Mouse (Mus musculus) olfactory bulb, adult 2 months (tissue): ENCODE data around the gene Taok1. TPM values are rescaled to one million over a fixed set of nuclear protein-coding genes. Genes with fewer than 3 reads are reported as not detected.
"Not testable (repeated sequence)": the region's sequence is repeated elsewhere in the genome, so short reads cannot be mapped to it uniquely, and the experiment has no call there.

Experiments
- H3K27ac ChIP-seq: fragments of 200-500 bp; 2 replicates; pipeline ENCODE4 v1.5.1; 2012; ENCODE audit warnings: low read depth, low read length; ENCODE audit not compliant: insufficient read depth
- H3K4me1 ChIP-seq: fragments of 200-500 bp; 2 replicates; pipeline ENCODE4 v1.6.1; 2012; ENCODE audit warnings: low read length; ENCODE audit not compliant: control insufficient read depth, insufficient read depth
- H3K4me3 ChIP-seq: fragments of 200-500 bp; 2 replicates; pipeline ENCODE4 v1.5.1; 2012; ENCODE audit warnings: mild to moderate bottlenecking, low read depth, low read length, moderate library complexity; ENCODE audit not compliant: insufficient read depth
- CTCF ChIP-seq: fragments of 200-500 bp; IDR thresholded peaks from 2 replicates; pipeline ENCODE4 v1.5.1; 2012; ENCODE audit warnings: low read depth, mild to moderate bottlenecking, low read length, moderate library complexity; ENCODE audit not compliant: insufficient read depth
- POLR2A ChIP-seq: fragments of 200-500 bp; IDR thresholded peaks from 2 replicates; pipeline ENCODE4 v1.6.1; 2012; ENCODE audit warnings: mild to moderate bottlenecking, low read depth, low read length, moderate library complexity; ENCODE audit not compliant: insufficient read depth
- WGBS: fragments of 180-500 bp; shearing (Covaris S2); methylation state at CpG from one replicate; pipeline ENCODE4 v1.1.7; 2018; 5-methylcytosine and 5-hydroxymethylcytosine counted together
- polyA plus RNA-seq: library from polyadenylated mRNA; stranded (reverse); fragments of >200 nt; gene quantifications from 2 replicates; pipeline ENCODE4 v1.2.4, GENCODE M21; 2012; ENCODE audit warnings: low replicate concordance; ENCODE audit not compliant: missing spikeins, insufficient read depth, insufficient read length

The Taok1 gene
- polyA plus RNA-seq, 1 experiment, result 34.1 TPM

DNA sequence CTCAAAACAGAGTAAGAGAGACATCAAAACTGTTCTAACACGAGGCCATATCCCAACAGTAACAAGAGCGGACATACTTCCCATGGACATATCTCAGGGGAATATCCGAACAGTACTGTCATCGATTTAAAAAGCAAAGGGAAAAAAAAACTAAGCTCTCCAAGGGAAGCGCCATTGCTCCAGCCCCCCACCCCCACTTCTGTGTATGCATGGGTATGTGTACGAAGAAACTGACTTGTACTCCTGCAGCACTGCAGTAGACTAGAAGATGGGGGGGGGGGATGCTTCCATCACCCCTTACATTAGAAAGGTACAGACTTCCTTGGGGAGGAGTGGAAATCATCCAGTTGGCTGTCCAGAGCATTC, 1.2 kb downstream of the Taok1 start:
- no peak overlapping the region for H3K27ac ChIP-seq
- TF ChIP-seq CTCF (no peak), POLR2A (no peak)
- WGBS, result 2% methylated on average over 6 of the region's 6 CpGs
- H3K4me1 ChIP-seq, result peaks cover 2% of the 10 kb centered on the region; the same call in 1 of the 2 replicates
- peak overlapping the region; percentile 86 for H3K4me3 ChIP-seq

DNA sequence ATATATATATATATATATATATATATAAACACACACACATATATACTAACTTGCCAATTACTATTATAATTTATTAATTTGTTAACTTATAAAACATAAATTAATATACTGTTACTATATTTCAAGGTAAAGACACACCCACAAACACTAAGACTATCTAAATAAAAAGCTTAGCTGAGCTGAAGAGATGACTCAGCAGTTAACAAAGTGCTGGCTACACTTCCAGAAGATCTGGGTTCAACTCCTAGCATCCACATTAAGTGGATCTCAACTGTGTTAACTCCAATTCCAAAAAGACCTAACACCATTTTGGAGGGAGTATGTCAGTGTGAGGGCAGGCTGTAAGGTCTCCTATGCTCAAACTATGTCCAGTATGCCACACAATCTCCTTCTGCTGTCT, 10.3 kb downstream of the Taok1 start:
- Histone ChIP-seq H3K4me3 (no peak overlapping the region), H3K27ac (no peak overlapping the region), H3K4me1 (peaks cover 2% of the 10 kb centered on the region; the same call in 1 of the 2 replicates)
- TF ChIP-seq CTCF (no peak), POLR2A (no peak)

DNA sequence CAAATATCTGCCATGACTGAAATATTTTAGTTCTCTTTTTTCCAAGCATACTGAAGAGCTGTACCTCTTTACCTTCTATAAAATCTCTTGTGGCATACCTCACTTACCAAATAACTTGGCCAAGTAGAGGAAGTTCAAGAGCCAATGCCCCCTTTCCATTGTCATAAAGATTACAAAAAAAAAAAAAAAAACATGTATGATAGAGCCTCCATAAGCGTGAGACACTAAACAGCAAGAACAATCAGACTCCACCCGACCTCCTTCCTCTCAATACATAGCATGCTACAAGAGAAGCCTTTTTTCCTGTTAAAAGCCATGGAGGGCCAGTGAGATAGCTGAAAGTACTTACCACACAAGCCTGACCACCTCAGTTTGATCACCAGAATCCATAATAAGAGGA, 16.2 kb downstream of the Taok1 start:
- no peak overlapping the region for H3K27ac ChIP-seq
- H3K4me3 ChIP-seq, result no peak overlapping the region
- H3K4me1 ChIP-seq, result peaks cover 2% of the 10 kb centered on the region; the same call in 1 of the 2 replicates
- no peak for TF ChIP-seq POLR2A
- TF ChIP-seq CTCF, result no peak
- 88% methylated on average over 2 of the region's 2 CpGs for WGBS

DNA sequence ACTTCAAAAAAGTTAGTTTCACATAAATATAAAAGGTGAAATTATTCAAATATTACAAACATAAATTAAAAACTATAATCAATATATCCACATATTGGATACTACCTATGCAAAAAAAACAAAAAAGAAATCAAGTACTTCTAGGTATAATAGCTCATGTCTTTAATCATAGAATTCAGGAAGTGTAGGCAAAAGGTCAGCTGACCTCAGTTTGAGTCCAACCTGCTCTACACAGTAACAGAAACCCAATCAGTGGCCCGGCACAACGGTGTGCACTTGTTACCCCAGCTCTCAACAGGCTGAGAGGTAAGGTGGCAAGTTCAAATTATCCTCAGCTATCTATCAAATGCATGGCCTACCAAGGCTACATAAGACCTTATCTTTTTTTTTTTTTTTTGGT, 16.8 kb downstream of the Taok1 start:
- Histone ChIP-seq H3K27ac (no peak overlapping the region), H3K4me1 (peaks cover 2% of the 10 kb centered on the region; the same call in 1 of the 2 replicates), H3K4me3 (no peak overlapping the region)
- 95% methylated on average over 2 of the region's 2 CpGs for WGBS
- no peak for TF ChIP-seq POLR2A
- no peak for TF ChIP-seq CTCF

DNA sequence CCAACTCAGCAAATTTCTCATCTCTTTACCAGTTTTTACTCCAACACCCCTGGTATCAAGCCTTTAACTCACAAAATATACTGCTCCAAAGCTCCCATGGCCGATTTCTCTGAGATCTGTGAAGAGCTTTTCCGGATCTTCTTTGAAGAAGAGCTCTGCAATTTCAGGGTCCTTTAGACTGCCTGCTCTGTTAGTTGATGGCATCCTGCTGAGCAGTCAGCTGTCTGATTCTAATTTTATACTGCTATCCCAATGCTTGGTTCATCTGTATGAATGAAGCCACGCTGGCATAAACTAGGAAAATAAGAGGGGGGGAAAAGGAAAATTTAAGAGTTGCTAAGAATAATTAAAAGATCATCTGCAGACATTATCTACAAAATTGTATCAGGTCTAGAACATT, 22.4 kb downstream of the Taok1 start:
- Histone ChIP-seq H3K27ac (no peak overlapping the region), H3K4me3 (no peak overlapping the region), H3K4me1 (no peaks in the 10 kb centered on the region)
- WGBS, result 38% methylated on average over 3 of the region's 3 CpGs
- TF ChIP-seq CTCF (no peak), POLR2A (no peak)

DNA sequence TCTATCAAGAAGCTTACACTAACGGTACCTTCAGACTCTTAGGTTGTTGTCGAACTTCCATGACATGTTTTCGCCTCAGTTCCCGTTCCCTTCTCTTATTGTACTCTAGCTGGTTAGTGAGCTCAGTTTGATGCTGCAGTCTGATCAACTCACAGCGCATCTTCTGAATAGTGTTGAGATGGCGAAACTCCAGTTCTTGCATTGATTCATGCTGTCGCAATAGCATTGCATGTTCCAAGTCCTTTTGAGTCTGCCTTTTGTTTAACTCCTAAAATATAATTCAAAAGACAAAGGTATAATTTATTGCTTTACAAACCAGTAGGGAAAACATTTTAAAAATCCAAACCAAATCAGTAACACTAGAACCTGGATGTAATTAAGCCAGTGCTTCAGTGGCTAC, 62.4 kb downstream of the Taok1 start:
- Histone ChIP-seq H3K27ac (no peak overlapping the region), H3K4me1 (no peaks in the 10 kb centered on the region), H3K4me3 (no peak overlapping the region)
- WGBS, result 79% methylated on average over 7 of the region's 7 CpGs
- TF ChIP-seq POLR2A (no peak), CTCF (no peak)

DNA sequence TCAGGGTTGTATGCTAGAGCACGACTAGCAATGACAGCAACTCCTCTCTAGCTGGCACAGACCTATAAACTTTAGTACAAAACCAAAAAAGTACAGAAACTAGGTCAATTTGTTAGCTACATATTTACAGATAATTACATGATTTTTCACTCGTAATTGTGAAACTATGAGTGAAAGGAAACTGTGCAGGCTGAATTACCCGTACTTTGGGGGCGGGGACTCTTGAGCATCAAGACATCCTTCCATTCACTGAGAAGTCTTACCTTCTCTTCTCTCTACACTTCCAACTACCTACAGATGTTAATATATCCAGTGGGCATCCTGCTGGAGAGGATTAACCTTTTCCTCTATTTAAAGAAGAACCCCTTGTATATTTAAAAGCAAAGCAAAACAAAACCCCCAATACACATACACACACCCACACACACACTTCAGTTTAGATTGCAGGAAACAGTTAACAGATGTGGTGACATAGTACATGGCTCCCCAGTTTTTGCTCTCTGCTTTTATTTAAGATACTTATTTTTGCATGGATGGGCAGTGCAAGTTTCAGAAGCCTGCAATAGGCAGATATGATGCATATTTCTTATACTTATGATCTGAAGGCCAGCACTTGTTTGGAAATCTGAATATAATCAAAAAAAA, 75.3 kb downstream of the Taok1 start:
- no peak overlapping the region for H3K4me3 ChIP-seq
- H3K4me1 ChIP-seq, result no peaks in the 10 kb centered on the region
- H3K27ac ChIP-seq, result no peak overlapping the region
- TF ChIP-seq POLR2A, result no peak
- TF ChIP-seq CTCF, result no peak
- 72% methylated on average over 4 of the region's 4 CpGs for WGBS

DNA sequence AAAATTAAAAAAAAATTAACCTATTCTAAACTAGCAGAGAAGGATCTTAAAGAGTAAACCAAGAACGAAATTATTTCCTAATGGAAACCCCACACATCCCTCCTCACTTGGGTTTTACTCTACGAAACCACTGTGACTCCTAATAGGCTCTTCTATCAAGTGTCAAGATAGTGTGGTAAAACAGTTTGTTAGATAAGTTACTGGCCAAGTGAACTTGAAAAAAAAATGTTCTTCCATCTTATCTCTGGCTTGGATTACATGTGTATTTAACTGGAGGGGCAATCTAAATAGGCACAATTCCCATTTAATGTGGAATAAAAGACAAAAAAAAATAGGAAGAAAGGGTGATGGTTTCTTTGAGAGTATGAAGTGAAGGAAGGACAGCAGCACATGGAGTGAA, 76.8 kb downstream of the Taok1 start:
- no peak for TF ChIP-seq POLR2A
- TF ChIP-seq CTCF, result no peak
- Histone ChIP-seq H3K4me3 (no peak overlapping the region), H3K4me1 (no peaks in the 10 kb centered on the region), H3K27ac (no peak overlapping the region)
- WGBS, result 92% methylated on average over 2 of the region's 2 CpGs

DNA sequence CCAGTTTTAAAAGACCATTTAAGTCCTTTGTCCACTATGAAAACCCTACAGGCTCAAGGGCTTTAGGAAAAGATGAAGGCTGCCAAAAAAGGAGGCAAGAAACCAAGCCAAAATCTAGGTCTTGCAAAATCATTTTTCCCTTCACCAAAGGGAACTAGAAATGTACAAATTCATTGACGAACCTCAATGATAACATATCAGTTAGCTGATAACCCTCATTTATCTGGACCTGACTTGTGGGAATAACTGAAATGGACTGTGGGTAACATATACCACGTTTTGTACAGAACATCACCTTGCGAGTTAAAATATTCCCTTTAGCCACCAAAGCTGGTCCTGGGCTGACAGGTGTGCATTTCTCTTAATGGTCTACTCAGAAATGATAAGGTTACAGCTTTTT, 78.0 kb downstream of the Taok1 start:
- H3K27ac ChIP-seq, result no peak overlapping the region
- TF ChIP-seq POLR2A, result no peak
- TF ChIP-seq CTCF, result no peak
- H3K4me1 ChIP-seq, result no peaks in the 10 kb centered on the region
- 95% methylated on average over 3 of the region's 3 CpGs for WGBS
- no peak overlapping the region for H3K4me3 ChIP-seq

DNA sequence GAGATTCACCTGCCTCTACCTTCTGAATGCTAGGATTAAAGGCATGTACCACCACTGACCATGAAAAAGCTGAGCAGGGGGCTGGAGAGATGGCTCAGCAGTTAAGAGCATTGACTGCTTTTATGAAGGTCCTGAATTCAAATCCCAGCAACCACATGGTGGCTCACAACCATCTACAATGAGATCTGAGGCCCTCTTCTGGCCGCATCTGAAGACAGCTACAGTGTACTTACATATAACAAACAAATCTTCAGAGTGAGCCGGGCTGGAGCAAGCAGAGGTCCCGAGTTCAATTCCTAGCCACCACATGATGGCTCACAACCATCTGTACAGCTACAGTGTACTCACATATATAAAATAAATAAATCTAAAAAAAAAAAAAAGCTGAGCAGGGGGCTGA, 79.2 kb downstream of the Taok1 start:
- not testable (repeated sequence) for H3K4me1 ChIP-seq, H3K4me3 ChIP-seq, H3K27ac ChIP-seq
- 94% methylated on average over 3 of the region's 3 CpGs for WGBS
